Mouse (Mus musculus): ENCODE results near the gene Clcn2. TPM values are rescaled to one million over a fixed set of nuclear protein-coding genes. Genes with fewer than 3 reads are reported as not detected.
A peak's percentile ranks its signal among the peaks of the same experiment; 100 is the strongest.
"Not testable (repeated sequence)": the region's sequence is repeated elsewhere in the genome, so short reads cannot be mapped to it uniquely, and the experiment has no call there.

Clcn2 gene
- total RNA-seq, 2 experiments from 2014 or later, result 15.2 to 26.5 TPM

GRCm38 (mm10) chr16:20701729-20702521 lies 15.6 kb downstream of the Clcn2 start:
- no peak for DNase-seq

GRCm38 (mm10) chr16:20701316-20701715 lies 16.2 kb downstream of the Clcn2 start:
- no peak for DNase-seq

- no peak for DNase-seq
Observed at GRCm38 (mm10) chr16:20700036-20700435, 17.5 kb downstream of the Clcn2 start.

DNA sequence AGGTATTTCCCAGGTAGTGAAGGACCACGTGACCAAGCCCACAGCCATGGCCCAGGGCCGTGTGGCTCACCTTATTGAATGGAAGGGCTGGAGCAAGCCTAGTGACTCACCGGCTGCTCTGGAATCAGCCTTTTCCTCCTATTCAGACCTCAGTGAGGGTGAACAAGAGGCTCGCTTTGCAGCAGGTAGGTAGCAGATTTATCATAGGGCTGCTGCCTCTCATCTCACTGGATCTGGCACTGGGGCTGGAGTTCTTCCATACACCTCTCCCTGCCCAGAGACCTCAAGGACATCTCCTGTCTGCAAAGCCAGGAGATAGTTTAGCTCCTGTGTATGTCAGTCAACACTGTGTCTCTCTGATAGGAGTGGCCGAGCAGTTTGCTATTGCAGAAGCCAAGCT lies 18.3 kb downstream of the Clcn2 start:
- no peak for DNase-seq

DNA sequence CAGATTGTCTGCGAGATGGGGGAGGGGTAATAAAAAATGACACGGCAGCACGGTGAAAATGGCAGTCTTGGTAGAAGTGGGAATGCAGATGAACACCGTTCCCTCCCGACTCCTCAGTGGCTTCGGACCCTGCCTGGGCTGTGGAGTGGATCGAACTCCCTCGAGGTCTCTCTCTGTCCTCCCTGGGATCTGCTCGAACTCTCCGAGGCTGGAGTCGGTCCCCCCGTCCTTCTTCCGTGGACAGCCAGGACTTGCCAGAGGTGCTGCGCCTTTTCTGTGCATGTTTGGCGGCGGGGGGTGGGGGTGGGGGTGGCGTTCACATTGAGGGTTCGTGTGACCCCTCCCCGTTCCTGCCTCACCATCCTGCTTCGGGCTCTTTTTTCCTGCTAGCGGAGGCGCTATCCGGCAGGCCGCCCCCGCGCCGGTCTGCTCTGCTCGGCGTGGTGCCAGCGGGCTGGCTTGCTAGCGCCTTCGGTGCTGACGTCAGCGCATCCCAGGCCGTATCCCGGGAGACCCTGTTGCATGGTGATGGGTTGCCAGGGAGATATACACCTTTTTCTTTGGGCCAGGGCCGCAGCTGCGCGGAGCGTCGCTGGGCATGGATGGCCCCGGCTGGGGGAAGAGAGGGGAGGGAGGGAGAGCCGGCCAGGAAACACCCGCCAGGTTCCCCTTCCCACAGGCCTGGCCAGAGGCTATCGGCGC lies 21.8 kb downstream of the Clcn2 start:
- DNase-seq, result peak; percentile 92

DNA sequence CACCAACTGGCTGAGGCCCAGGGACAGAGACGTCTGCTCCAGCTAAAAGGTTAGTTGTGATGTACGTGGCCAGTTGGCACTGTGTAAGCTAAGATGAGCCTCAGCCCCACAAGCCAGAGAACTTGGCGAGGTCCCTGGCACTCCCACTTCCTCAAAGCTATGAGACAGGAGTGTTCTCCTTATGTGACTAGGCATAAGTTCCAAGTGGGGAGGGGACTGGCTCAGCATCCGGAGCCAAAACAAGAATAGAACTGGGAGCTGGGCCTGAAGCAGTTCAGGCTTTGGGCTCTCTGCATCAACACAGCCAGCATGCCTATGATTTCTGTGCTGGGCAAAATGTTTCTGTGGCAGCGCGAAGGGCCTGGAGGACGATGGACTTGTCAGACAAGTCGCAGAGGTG lies 22.8 kb downstream of the Clcn2 start:
- no peak for DNase-seq

- DNase-seq, result peak; percentile 94
Observed at GRCm38 (mm10) chr16:20693111-20693701, 24.3 kb downstream of the Clcn2 start, which contains the start of gene Fam131a. Gene Fam131a (plus strand): TSS chr16:20693241.

- no peak for DNase-seq
Observed at GRCm38 (mm10) chr16:20692241-20692965, 25.1 kb downstream of the Clcn2 start.

DNA sequence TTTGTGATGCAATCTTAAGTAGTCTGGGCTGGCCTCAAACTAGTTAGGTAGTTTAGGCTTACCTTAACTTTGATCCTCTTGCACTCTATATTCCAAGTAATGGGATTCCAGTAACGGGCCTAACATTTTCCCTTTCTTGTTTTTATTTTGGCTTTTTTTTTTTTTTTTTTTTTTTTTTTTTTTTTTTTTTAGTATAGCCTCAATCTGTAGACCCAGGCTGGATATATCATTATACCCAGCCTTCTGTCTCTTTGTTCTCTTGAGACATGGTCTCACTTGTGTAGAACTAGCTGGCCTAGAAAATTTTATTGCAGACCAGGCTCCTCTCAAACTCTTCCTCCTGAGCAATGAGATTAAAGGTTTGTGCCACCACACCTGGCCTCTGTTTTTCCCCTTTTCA lies 25.9 kb downstream of the Clcn2 start:
- DNase-seq, result no peak

- no peak for DNase-seq
Observed at GRCm38 (mm10) chr16:20690774-20691173, 26.8 kb downstream of the Clcn2 start.

- DNase-seq, result peak; percentile 95
Observed at GRCm38 (mm10) chr16:20677974-20678675, 39.4 kb downstream of the Clcn2 start.

DNA sequence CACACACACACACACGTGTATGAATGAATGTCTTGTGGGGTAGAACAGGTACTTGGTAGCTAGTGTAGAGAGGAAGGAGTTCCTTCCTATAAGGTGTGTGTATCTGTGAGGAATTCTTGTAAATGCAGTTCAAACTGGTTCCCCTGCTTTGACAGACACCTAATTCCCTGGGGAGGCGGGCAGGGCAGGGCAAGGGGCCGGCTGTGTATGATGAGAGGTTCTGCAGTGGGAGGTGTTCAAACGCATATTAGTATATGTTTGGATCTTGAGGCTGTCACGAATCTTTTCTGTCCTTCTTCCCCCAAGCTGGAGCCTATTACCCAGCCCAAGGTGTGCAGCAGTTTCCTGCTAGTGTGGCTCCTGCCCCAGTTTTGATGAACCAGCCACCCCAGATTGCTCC lies 40.2 kb downstream of the Clcn2 start:
- DNase-seq, result no peak

DNA sequence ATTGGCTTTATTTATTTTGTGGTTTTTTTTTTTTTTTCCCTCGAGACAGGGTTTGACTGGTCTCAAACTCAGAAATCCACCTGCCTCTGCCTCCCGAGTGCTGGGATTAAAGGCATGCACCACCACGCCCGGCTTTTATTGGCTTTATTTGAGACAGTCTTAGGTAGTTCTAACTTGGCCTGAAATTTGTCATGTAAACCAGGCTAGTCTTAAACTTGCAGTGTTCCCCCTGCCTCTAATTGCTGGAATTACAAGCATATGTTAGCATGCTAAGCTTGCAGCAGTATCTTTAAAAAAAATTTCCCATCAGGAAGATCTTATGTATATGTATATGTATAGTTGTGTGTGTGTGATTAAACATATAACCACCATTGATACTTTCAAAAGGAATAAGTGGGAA lies 40.8 kb downstream of the Clcn2 start:
- DNase-seq, result no peak

DNA sequence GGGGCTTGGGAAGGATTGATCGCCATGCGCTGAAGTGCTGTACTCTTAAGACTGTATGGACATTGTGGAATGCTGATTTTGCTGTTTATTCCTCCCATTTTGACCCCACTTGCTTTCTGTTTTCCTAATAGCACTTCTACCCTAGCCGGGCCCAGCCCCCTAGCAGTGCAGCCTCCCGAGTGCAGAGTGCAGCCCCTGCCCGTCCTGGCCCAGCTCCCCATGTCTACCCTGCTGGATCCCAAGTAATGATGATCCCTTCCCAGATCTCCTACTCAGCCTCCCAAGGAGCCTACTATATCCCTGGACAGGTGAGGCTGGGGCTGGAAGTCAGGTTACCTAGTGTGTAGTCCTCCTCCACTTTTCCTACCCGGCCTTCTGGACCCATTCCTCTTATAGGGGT lies 42.3 kb downstream of the Clcn2 start:
- no peak for DNase-seq

- peak; percentile 75 for DNase-seq
Observed at GRCm38 (mm10) chr16:20673706-20674303, 43.7 kb downstream of the Clcn2 start.

DNA sequence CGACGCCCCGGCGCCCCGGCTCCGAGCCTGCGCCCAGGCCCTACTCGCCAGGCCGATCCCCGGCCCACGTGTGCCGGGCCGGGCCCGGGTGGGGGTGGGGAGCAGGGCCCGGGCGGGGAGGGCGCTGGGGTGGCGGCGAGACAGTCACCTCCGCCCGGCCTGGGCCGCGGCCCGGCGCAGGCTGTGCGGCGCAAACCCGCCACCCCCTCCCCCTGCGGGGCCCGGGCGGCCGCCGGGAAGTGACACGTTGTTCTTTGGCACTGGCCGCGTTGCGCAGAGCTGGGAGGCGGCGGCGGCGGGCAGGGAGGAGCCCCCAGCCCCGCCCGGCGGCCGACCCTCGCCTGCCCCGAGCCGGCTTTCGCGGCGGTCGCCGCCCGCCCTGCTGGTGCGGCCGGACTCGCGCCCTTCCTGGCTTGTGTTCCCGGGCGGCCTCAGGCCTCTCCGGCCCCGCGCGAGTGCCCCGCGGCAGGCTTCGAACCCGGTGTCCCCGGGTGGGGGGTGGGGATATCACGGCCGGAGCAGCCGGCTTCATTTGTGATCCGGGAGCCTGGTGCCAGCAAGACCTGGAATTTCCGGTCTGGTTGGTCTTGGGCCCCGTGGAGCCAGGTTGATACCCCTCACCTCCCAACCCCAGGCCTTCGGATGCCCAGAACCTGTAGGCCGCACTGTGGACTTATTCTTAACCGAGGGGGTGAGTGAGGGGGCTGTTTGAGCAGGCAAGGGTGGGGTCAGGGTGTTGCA lies 44.4 kb downstream of the Clcn2 start:
- DNase-seq, result peak; percentile 82

- DNase-seq, result peak; percentile 98
Observed at GRCm38 (mm10) chr16:20672500-20672902, 45.0 kb downstream of the Clcn2 start.

- DNase-seq, result no peak
Observed at GRCm38 (mm10) chr16:20671886-20672285, 45.7 kb downstream of the Clcn2 start.

DNA sequence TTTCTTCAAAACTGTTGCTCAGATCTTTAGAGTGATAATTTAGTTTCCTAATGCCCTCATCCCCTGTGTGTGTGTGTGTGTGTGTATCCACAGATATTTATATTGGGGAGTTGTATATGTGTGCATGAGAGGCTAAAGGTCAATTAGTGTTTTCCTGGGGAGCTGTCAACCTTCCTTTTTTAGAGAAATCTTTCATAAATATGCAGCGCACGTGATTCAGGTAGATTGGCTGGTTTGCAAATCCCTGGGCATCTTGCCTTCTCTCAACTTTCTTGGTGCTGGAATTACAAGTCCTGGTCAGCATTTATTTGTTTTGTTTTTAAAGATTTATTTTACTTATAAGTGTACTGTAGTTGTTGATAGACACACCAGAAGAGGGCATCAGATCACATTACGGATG lies 47.3 kb downstream of the Clcn2 start:
- DNase-seq, result no peak

DNA sequence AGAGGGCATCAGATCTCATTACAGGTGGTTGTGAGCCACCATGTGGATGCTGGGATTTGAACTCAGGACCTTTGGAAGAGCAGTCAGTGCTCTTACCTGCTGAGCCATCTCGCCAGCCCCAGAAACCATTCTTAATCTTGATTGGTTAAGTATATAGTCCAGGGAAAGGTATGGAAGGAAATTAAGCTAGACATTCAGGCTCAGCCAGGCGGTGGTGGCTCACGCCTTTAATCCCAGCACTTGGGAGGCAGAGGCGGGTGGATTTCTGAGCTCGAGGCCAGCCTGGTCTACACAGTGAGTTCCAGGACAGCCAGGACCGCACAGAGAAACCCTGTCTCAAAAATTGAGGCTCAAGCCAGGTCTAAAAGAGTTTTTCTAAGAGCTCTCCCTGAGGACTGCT lies 49.5 kb downstream of the Clcn2 start, which contains the start of gene Eif4g1:
Gene Eif4g1, plus strand, starts transcription at position 301 of the 400 bp plus-strand sequence.
- DNase-seq, result not testable (repeated sequence)

DNA sequence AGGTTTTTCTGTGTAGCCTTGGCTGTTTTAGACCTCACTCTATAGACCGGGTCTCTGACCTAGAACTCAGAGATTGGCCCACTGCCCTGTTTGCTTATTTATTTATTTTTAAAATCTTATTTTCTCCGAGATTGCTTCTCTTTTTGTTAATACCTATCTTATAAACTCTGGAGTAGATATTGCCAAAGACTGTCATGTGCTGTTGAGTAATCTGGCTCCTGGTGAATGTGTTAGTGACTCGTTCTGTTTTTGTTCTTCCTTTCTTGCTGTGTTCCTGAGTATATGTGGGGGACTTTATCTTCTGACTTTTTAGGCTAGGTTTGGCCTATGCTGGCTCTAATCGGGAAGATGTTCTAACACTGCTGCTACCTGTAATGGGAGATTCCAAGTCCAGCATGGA lies 59.9 kb downstream of the Clcn2 start:
- DNase-seq, result no peak

All from adrenal gland, postnatal 10 days (tissue).